Mouse (Mus musculus) spleen, adult 18-20 months (tissue): ENCODE measurements around the gene Gm3755.
"Not testable (repeated sequence)": the region's sequence is repeated elsewhere in the genome, so short reads cannot be mapped to it uniquely, and the experiment has no call there.

Source experiments
- DNase-seq, 2 experiments: peaks; one replicate each; pipeline ENCODE4 v3.0.0; 2022; ENCODE audit warnings: mixed read lengths in 2 of 2

The Gm3755 gene

DNA sequence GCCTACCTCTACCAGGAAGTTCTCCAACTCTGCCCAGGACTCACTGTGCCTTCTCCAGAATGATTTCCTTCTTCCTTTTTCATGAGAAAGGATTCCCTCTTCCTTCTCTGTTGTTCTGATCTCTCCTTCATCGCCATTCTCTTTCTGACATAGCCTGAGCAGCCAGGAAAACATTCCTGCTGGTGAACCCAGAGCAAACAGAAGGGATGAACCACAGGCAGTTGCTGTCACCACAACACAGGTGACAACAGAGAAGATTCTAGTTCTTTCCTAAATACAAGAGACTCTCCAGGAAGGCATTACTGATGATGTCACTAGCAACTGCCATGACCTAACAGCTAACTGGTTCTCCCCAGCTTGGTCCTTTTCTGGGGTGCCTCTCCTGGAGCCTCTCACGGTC lies at the start of gene Gm3755:
TSS of gene Gm3755 (minus strand) at position 101 of the 400 bp plus-strand sequence.
- not testable (repeated sequence) for DNase-seq

DNA sequence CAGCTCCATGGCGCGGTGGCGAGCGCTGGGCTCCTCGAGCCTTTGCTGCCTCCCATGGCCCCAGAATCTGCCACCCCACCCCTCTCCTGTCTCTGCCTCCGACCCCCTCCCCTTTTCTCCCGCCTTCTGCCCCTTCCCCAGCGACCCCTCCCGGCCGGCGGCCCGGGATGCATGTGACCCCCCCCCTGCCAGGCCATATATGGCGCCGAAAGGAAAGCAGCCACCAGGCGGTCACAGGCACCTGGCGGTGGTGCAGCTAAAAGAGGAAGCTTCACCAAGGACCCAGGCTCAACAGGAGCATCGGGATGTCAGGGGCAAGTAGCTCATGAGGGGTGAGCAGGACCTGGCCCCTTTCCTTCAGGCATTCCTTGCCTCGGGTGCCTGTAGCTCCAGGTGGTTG lies 38.0 kb upstream of the Gm3755 start:
- DNase-seq, result not testable (repeated sequence)

DNA sequence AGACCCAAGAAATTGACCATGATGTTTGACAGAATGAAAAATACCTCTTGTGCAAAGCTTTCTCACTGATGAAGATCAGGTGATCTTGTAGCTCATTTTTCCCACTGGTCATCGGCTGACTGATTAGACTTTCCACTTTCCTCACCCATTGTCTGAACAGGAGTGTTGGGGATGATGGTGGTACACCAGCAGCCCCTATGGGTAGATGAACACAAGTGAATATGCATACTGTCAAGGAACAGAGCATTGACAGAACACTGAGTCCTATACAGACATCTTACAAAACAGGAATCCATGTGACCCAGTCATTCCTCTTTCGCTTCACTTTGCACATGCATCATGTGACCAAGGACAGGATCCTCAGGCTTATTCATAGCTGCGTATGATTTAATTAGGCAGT lies 32.9 kb upstream of the Gm3755 start, which contains the start of gene Gm3752:
TSS of gene Gm3752 (minus strand) at position 101 of the 400 bp plus-strand sequence.
- not testable (repeated sequence) for DNase-seq

DNA sequence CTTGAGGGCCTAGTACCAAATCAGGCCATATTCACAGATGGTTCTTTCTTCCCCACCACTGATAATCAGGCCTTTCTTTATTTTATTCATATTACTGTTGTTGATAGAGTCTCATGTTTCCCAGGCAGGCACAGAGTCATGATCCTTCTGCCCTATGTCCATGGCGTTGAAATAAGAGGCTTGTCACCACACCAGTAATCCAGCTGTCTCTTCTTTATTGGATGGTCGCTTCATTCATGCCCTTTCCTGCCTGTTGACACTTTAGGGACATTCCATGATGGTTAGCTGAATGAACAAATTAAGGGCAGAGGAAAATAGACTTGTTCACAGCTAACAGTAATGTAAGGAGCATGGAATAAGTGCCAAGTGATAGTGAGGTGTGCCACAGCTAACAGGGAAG lies 28.2 kb downstream of the Gm3755 start:
- not testable (repeated sequence) for DNase-seq
